Mouse (Mus musculus): ENCODE results near the gene Gsap.

Gsap gene

DNA sequence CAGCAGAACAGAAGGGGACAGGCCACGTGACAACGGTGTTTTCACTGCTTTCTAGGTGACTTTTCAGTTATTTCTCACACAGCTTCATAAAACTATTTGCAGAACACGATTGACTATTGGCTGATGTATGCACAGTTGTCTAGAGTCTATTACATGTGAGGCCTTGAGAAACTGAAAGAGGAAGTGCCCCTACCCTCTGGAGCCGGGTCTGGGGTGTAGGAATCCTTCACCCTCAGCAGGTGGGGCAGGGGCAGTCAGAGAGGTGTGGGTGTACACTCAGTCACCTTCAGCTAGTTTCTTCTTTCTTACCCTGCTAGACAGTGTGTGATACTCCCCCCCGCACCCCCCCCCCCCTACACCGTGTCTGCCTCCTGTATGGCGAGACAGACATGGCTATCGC lies 109.6 kb downstream of the Gsap start:
- H3K4me3 ChIP-seq (replicated peaks; ENCODE audit: low read length): no peak overlapping the region
- TF ChIP-seq CTCF (conservative IDR thresholded peaks at IDR 0.05; ENCODE audit: low read length): no peak
- TF ChIP-seq POU5F1 (IDR thresholded peaks at IDR 0.05; ENCODE audit: borderline replicate concordance, low read length): no peak
- no peak for TF ChIP-seq NANOG (IDR thresholded peaks at IDR 0.05; ENCODE audit: borderline replicate concordance, low read length)
- no peaks in the 10 kb centered on the region for H3K27me3 ChIP-seq (ENCODE audit: insufficient read depth, low read length)
- H3K4me1 ChIP-seq (replicated peaks; ENCODE audit: low read depth, low read length): no peaks in the 10 kb centered on the region
- no peaks in the 10 kb centered on the region for H3K9me3 ChIP-seq (ENCODE audit: low read length)
- no peaks in the 10 kb centered on the region for H3K36me3 ChIP-seq (ENCODE audit: insufficient read depth, low read length)

DNA sequence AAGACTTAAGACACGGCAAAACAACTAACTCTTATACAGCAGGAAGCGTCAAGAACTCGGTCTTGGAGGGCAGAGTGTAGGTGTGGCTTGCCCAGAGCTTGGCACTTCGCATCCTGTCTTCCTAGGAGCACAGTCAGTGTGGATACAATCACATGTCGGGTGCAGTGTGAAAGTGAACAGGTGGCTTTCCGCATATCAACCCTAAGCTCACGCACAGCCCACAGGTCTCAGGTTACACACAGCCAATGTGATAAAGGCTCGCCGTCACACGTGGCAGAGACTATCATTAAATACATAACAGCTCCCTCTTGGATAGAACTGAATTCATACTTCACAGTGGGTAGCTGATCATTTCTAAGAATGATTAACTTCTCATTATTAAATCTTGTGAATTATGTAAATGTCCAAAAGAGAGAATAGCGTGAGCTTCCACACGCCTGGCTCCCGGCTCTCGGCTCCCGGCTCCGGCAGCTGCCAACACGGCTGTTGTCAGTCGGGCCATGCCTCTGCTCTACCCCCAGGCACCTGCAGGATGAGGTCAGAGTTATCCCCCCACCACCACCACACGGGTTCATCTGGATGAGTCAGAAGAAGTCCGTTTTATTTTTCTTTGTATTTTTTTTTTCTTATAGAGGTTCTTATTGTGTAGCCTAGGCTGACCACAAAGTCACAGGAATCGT lies 113.2 kb downstream of the Gsap start:
- Histone ChIP-seq H3K4me3 (replicated peaks; ENCODE audit: low read length) (no peak overlapping the region), H3K36me3 (ENCODE audit: insufficient read depth, low read length) (no peaks in the 10 kb centered on the region), H3K9me3 (ENCODE audit: low read length) (peaks cover 27% of the 10 kb centered on the region), H3K27me3 (ENCODE audit: insufficient read depth, low read length) (no peaks in the 10 kb centered on the region), H3K4me1 (replicated peaks; ENCODE audit: low read depth, low read length) (no peaks in the 10 kb centered on the region)
- TF ChIP-seq NANOG (IDR thresholded peaks at IDR 0.05; ENCODE audit: borderline replicate concordance, low read length) (no peak), CTCF (conservative IDR thresholded peaks at IDR 0.05; ENCODE audit: low read length) (no peak), POU5F1 (IDR thresholded peaks at IDR 0.05; ENCODE audit: borderline replicate concordance, low read length) (no peak)

DNA sequence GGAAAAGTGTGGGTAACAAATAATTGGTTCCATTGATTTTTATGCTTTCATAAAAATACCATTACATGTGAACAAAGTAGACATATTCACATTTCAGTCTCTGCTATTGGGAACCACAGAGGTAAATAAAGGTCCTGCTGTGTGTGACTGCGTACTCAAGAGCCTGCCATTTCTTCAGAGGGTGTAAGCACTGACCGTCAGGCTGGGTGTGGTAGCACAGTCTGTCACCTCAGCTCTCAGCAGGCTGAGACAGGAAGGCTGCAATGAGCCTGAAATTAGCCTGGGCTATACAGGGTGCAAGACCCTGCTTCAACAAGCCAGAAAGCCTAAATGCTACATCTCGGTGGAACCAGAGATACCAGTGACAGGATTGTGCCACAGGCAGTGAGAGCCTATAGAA lies 114.0 kb downstream of the Gsap start:
- H3K27me3 ChIP-seq (ENCODE audit: insufficient read depth, low read length): no peaks in the 10 kb centered on the region
- H3K4me3 ChIP-seq (replicated peaks; ENCODE audit: low read length): no peak overlapping the region
- TF ChIP-seq NANOG (IDR thresholded peaks at IDR 0.05; ENCODE audit: borderline replicate concordance, low read length): no peak
- H3K9me3 ChIP-seq (ENCODE audit: low read length): peaks cover 35% of the 10 kb centered on the region
- no peaks in the 10 kb centered on the region for H3K4me1 ChIP-seq (replicated peaks; ENCODE audit: low read depth, low read length)
- no peaks in the 10 kb centered on the region for H3K36me3 ChIP-seq (ENCODE audit: insufficient read depth, low read length)

DNA sequence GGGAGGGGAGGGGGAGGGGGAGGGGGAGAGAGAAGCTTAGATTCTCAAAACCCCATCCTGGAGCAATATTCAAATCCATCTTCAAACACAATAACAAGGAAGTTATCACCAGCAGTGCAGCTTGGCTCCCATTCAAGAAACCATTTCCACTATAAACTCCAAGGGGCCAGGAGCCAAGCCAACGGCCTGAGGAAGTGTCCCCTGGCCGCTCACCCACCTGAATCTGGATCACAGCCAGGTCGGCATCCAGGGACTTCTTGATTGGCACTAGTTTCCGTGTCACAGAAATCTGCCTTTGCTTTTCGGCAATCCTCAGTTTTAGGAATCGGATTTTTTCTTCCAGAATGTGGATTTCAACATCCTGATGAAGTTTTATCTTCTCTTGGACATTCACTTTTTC lies 115.0 kb downstream of the Gsap start:
- Histone ChIP-seq H3K4me1 (replicated peaks; ENCODE audit: low read depth, low read length) (no peaks in the 10 kb centered on the region), H3K4me3 (replicated peaks; ENCODE audit: low read length) (no peak overlapping the region), H3K27me3 (ENCODE audit: insufficient read depth, low read length) (no peaks in the 10 kb centered on the region), H3K36me3 (ENCODE audit: insufficient read depth, low read length) (no peaks in the 10 kb centered on the region), H3K9me3 (ENCODE audit: low read length) (peaks cover 42% of the 10 kb centered on the region)
- no peak for TF ChIP-seq CTCF (conservative IDR thresholded peaks at IDR 0.05; ENCODE audit: low read length)
- no peak for TF ChIP-seq POU5F1 (IDR thresholded peaks at IDR 0.05; ENCODE audit: borderline replicate concordance, low read length)
- TF ChIP-seq NANOG (IDR thresholded peaks at IDR 0.05; ENCODE audit: borderline replicate concordance, low read length): no peak

DNA sequence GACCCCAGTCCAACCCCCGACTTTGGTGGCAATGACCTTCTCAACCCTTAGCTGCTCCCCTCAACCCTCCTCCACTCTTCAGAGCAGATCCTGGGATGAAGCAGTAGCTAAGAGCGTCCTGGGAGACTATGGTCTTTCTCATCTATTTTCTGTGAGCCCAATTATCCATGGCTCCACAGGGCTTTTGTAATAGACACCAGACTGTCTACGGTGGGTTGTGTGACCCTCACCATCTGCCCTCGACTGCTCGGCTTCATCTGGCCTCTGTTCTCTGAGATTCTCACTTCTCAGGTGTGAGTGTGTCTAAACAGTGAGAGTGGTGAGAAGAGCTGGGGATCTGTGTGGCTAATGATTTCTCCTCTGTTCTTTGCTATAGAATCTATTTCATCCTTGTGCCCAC lies 121.1 kb downstream of the Gsap start:
- no peaks in the 10 kb centered on the region for H3K4me1 ChIP-seq (replicated peaks; ENCODE audit: low read depth, low read length)
- no peak overlapping the region for H3K4me3 ChIP-seq (replicated peaks; ENCODE audit: low read length)
- H3K36me3 ChIP-seq (ENCODE audit: insufficient read depth, low read length): no peaks in the 10 kb centered on the region
- TF ChIP-seq CTCF (conservative IDR thresholded peaks at IDR 0.05; ENCODE audit: low read length) (no peak), NANOG (IDR thresholded peaks at IDR 0.05; ENCODE audit: borderline replicate concordance, low read length) (no peak), POU5F1 (IDR thresholded peaks at IDR 0.05; ENCODE audit: borderline replicate concordance, low read length) (no peak)
- H3K9me3 ChIP-seq (ENCODE audit: low read length): peaks cover 36% of the 10 kb centered on the region
- no peaks in the 10 kb centered on the region for H3K27me3 ChIP-seq (ENCODE audit: insufficient read depth, low read length)

DNA sequence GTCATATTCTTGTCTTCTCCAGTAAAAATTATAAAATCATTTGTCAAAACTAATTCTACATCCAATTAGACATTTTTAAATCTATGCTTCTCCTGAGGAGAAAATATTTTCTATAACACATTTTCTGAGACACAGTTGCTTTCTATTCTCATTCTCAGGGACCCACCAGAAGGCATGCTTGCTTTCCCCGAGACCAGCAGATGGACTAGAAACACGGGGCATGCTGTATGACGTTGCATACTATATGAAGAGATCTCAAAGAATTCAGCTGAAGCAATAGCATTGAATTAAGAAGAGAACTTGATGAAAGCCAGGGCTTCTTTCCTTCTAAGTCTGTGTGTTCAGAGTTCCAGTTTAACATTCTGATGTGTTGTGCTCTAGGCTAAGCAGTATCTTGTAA lies 128.6 kb downstream of the Gsap start:
- H3K36me3 ChIP-seq (ENCODE audit: insufficient read depth, low read length): no peaks in the 10 kb centered on the region
- no peak overlapping the region for H3K4me3 ChIP-seq (replicated peaks; ENCODE audit: low read length)
- H3K4me1 ChIP-seq (replicated peaks; ENCODE audit: low read depth, low read length): no peaks in the 10 kb centered on the region
- no peaks in the 10 kb centered on the region for H3K27me3 ChIP-seq (ENCODE audit: insufficient read depth, low read length)
- no peak for TF ChIP-seq CTCF (conservative IDR thresholded peaks at IDR 0.05; ENCODE audit: low read length)
- no peak for TF ChIP-seq NANOG (IDR thresholded peaks at IDR 0.05; ENCODE audit: borderline replicate concordance, low read length)
- TF ChIP-seq POU5F1 (IDR thresholded peaks at IDR 0.05; ENCODE audit: borderline replicate concordance, low read length): no peak
- no peaks in the 10 kb centered on the region for H3K9me3 ChIP-seq (ENCODE audit: low read length)

DNA sequence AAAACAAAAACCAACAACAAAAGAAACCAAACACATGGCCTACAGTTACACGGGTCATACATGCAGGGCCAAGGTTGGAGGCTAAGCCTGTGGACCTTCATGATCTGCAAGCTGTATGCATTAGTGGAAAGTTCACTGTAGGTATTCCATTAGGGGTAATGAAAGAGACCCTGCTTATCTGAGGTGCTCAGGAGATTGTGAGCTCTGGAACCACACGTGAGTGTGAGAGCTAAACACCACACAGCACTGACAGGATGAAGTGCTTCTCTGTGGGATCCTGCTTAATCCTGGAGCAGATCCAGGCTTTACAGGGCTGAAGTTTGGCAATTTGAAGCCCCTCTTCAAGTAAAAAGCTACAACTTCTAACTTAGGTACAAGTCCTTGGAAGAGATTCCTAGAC lies 134.1 kb downstream of the Gsap start:
- Histone ChIP-seq H3K4me1 (replicated peaks; ENCODE audit: low read depth, low read length) (no peaks in the 10 kb centered on the region), H3K9me3 (ENCODE audit: low read length) (no peaks in the 10 kb centered on the region), H3K4me3 (replicated peaks; ENCODE audit: low read length) (no peak overlapping the region), H3K36me3 (ENCODE audit: insufficient read depth, low read length) (no peaks in the 10 kb centered on the region), H3K27me3 (ENCODE audit: insufficient read depth, low read length) (no peaks in the 10 kb centered on the region)
- no peak for TF ChIP-seq POU5F1 (IDR thresholded peaks at IDR 0.05; ENCODE audit: borderline replicate concordance, low read length)
- TF ChIP-seq CTCF (conservative IDR thresholded peaks at IDR 0.05; ENCODE audit: low read length): no peak
- no peak for TF ChIP-seq NANOG (IDR thresholded peaks at IDR 0.05; ENCODE audit: borderline replicate concordance, low read length)

DNA sequence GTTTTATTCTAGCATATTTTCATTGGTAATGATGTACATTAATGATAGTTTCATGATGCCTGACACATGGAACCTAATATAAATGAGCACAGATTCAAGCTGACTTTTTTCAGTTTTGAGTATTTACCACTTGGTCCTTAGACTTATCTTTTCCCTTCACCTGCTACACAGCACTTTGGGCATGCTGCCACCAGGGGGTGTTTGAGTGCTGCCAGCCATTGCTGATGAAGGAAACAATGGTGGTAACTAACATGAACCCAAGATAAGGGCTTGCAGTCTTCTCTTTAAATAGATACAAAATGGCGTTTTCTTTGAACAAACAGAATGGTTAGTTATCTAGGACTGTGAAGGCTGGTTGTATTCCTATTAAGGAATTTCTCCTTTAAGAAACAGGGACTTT lies 140.4 kb downstream of the Gsap start:
- 0 out of 2 replicates have a peak, but pooled peaks cover 4% of the 10 kb centered on the region for H3K27me3 ChIP-seq (ENCODE audit: insufficient read depth, low read length)
- no peaks in the 10 kb centered on the region for H3K36me3 ChIP-seq (ENCODE audit: insufficient read depth, low read length)
- TF ChIP-seq CTCF (conservative IDR thresholded peaks at IDR 0.05; ENCODE audit: low read length): peak; percentile 85
- no peak for TF ChIP-seq POU5F1 (IDR thresholded peaks at IDR 0.05; ENCODE audit: borderline replicate concordance, low read length)
- H3K9me3 ChIP-seq (ENCODE audit: low read length): no peaks in the 10 kb centered on the region
- no peak overlapping the region for H3K4me3 ChIP-seq (replicated peaks; ENCODE audit: low read length)
- peaks cover 14% of the 10 kb centered on the region; the same call in 1 of the 2 replicates for H3K4me1 ChIP-seq (replicated peaks; ENCODE audit: low read depth, low read length)

DNA sequence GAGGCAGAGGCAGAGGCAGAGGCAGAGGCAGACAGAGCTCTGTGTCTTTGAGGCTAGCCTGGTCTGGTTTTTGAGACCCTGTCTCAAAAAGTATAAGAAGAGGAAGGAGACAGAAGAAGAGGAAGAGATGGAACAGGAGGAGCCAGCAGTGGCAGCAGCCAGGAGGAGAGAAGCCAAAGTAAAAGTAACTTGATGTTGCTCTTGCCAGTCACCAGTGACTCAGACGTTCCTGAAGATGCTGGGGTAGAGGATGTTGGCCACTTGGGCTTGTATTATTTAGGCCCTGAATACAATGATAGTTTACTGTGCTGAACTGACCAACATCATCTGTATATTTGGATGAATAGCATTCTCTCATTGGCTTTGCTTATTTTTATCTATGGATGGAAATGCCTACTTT lies 142.5 kb downstream of the Gsap start:
- Histone ChIP-seq H3K36me3 (ENCODE audit: insufficient read depth, low read length) (no peaks in the 10 kb centered on the region), H3K4me1 (replicated peaks; ENCODE audit: low read depth, low read length) (peaks cover 14% of the 10 kb centered on the region; the same call in 1 of the 2 replicates), H3K27me3 (ENCODE audit: insufficient read depth, low read length) (0 out of 2 replicates have a peak, but pooled peaks cover 4% of the 10 kb centered on the region), H3K4me3 (replicated peaks; ENCODE audit: low read length) (no peak overlapping the region), H3K9me3 (ENCODE audit: low read length) (peaks cover 12% of the 10 kb centered on the region)
- TF ChIP-seq POU5F1 (IDR thresholded peaks at IDR 0.05; ENCODE audit: borderline replicate concordance, low read length) (no peak), NANOG (IDR thresholded peaks at IDR 0.05; ENCODE audit: borderline replicate concordance, low read length) (no peak), CTCF (conservative IDR thresholded peaks at IDR 0.05; ENCODE audit: low read length) (no peak)
